Mouse (Mus musculus) natural killer cell, adult 2 months (primary cell): ENCODE measurements at regions not wholly inside any gene's neighbourhood (a gene's known extent, or its start where the extent isn't known, plus 50 kb on each side); places are given as distances from the start of the nearest gene placed in this dataset.

Source experiments
- DNase-seq, 2 experiments: peaks; one replicate each; pipeline ENCODE4 v3.0.0; 2022; ENCODE audit warnings: low spot score in 2 of 2

DNA sequence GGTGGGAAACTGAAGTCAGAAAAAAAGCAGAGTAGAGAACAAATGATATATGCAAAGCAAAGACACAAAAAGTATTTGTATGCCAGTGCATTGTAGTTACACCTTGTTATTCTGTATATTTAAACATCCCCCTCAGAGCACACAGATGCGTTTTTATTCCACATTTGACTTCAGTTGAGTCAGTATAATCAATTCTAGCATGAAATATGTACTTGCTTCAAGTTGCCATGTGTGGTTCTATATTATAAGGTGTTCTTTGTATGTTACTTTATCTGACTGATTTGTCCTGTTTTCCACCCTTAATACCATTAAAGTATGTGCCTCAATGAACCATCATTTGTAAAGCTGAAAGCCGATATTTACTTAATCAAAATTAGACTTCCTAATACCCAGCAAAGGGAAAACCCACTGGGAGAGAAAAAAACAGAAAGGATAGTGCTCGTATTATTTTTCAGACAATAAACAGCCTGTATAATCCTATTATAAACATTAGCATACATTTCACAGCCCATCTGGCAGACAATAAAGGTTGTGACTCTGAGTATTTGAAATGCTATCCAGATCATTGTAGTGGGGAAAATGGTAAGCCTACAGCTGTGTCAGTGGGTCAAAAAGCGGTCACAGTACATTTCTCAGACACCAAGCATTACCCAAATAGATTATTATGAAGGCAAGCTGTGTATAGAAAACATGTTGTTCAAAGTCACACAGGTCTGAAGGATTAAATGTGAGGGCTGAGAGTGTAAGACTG lies 189.1 kb upstream of the Bmp2 start:
- no peak for DNase-seq

DNA sequence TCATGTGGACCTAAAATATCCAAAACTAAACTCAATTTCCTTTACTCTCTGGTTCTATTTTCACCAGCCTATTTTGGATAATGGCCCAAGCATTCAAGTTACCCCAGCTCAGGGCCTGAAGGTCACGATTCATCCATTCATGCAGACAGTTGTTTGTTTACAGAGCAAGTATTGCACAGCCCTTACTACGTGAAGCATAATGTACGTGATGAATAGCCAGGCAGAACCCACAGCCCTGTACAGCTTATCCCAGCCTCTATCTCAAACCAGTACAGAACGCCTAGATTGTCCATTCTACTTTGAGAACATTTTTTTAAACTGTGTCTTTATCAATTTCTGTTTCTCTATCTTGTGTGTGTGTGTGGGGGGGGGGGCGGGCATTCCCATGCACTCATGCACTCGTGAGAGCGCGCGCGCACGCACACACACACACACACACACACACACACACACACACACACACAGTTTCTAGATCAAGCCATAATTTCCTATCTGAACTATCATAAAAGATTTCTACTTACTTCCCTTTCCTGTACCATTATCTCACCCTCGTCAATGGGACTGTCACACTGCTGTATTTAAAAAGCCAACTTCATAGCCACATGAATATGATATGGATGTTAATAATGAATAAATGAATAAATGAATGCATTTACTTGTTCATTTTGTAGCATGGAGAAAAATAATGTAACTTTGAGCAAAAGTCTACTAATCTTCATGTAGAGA lies 180.3 kb upstream of the Bmp2 start:
- DNase-seq: no peak

DNA sequence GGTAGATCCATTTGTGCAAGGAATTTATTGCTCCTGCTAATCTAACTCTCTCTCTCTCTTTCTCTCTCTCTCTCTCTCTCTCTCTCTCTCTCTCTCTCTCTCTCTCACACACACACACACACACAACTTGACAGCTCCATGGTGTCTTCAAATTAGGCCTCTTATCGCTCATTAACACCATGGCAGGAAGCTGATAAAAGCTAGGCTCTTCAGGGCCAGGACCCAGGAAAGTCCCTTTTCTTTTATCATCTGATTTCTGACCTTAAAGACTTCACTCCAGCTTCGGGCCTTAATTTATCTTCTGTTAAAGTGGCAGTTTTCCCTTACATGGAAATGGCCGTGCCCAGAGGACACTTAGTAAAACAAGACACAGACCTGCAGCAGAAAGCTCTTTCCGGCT lies 178.4 kb upstream of the Bmp2 start:
- no peak for DNase-seq

DNA sequence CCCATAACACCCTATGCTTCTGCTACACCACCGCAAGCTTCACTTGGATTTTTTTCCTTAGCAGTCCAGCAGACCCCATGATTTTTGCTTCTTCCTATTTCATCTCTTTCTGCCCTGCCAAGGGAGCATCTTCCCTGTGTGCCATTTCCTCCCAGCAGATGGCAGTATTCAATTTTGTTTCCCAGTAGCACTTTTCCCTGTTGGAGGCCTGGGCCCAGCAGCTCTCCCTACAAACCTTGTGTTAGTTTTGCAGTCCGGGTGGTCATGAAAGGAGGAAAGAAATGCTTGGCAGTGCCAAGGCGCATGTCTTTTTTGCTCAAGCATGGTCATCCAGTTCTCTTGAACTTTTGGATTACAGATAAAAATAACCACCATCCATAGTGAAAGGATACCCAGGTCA lies 170.9 kb upstream of the Bmp2 start:
- DNase-seq: no peak

DNA sequence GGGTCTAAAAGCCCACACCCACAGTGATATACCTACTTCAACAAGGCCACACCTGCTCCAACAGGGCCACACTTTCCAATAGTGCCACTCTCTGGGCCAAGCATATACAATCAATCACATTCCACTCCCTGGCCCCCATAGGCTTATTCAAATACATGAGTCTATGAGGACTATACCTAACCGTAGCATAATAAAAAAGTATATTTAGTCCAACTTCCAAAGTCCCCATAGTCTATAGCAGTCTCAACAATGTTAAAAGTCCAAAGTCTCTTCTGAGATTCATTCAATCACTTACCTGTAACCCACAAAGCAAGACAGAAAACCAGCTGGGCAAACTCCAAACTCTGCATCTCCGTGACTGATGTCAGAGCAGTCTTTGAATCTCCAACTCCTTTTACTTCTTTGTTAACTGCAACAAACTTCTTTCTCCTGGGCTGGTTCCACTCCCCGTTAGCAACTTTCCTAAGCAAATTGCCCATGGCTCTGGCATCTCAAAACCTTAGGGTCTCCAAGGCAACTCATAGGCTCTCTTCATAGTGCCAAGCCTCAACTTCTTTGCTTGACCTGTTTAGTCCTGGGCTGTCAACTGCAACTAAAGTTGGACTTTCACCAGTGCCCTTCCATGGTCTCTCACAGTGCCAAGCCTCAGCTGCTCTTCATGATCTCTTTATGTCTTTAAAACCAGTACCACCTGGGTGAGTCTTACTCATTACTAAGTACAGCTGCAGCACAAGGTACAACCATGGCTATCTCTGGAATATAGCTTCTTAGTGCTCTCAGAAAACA lies 168.6 kb upstream of the Bmp2 start:
- DNase-seq: no peak

DNA sequence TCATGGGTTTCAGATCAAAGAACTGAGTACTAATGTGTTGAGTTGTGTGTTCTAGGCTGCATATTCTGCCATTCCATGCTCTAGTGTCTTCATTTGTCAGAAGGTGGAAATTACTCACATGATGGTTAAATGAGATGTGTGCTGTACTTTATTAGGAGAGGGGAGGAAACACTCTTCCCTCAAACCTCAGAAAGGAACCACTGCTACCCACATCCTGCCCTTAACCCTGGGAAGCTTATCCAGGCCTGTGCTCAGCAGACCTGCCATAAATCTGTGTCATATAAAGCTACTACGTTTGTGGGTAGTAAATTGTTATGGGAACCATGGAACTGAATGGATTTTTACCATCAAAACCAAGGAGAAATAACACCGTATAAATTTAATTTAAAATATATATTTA lies 166.7 kb upstream of the Bmp2 start:
- DNase-seq: no peak

DNA sequence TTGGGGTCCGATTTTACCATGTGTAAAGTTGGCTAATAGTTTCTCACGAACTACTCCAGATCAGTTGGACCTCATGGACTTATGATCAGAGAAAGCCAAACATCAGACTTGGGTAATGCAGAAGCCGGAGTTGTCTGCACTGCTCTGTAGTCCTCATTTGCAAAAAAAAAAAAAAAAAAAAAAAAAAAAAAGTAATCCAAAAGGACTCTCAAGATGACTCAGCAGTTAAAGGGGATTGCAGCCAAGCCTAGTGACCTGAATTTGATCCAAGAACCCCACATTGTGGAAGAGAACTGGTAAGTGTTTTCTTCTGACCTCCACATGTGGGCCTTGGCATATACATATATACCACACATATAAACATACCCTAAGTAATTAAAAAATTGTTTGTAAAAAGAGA lies 164.6 kb upstream of the Bmp2 start:
- no peak for DNase-seq

DNA sequence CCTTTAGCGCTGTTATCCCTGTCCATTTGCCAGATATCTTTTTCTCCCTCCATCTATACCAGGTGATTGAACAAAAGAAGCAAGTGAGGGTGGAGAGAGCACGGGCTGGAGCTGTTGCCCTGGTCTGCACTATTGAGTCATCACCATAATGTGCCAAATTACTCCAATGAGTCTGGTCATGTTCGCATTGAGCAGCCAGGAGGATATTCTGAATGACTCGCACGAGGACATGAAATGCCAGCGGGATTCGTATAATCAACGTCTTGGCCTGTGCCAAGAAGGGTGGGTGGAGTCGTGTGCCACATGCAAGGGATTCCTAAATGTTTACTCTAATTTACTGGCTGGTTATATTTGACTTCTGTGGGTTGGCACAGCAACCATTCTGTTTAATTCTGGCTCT lies 159.7 kb upstream of the Bmp2 start:
- no peak for DNase-seq

DNA sequence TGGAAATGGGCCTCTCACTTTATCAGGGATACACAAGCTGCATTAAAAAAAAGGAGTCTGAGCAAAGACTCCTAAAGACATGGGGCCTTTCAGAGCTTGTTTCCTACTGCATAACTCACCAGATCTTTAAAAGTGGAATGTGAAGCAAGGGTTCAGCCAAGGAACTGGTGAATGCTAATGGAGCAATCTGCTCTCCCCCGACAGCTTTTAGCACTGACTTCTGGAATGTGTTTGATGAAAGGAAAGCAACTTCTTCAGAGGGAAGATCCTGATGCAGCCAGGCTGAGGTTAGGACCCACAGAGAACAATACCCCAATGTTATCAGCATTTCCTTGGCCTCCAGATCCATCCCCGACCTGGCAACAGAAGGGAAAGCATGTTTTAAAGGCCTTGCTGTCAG lies 154.4 kb upstream of the Bmp2 start:
- DNase-seq: no peak

DNA sequence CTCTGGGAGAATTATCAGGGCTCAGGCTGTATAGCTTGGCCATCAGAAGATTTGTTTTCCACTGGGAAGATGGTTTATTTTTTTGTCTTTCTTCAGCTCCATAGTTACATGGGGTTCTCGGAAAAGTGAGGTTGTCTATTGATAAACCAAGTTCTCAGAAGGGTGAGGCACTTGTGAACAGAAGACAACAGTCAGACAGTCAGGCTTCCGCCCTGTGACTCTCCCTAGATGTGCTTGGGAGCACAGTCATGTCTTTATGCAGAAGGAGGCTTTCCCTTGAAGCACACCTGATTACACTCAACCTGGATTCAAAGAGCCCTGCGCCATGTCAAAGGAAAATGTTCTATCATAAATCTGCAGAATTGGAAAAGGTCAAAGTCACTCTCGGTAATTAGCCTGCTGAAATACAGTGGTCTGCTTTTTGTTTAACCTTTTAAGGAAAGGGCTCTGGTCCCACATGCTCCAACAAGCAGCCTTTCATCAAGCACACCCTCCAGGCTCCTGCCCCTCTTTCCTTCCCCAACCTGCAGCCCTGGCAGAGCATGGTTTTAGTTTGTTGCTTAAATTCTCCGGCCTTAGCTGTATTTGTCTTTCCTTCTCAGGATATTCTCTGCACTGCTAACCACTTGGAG lies 152.8 kb upstream of the Bmp2 start:
- no peak for DNase-seq

DNA sequence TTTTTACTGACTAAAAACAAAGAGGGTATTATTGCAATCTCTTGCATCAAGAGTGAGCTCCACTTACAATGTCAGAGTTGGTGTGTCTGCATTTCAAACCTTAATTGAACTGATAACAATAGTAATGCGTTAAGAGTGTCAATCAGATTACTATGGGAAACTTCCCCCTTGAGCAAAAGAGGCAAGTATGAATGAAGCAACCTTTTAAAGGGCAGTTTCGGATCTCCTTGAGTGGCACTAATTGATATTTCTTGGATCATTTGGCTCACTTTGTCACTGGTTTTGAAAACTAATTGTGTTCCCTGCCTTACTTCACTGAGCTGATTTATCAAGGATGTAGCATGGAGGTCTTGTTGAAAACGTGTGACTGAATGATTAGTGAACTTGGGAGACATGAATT lies 151.0 kb upstream of the Bmp2 start:
- no peak for DNase-seq

DNA sequence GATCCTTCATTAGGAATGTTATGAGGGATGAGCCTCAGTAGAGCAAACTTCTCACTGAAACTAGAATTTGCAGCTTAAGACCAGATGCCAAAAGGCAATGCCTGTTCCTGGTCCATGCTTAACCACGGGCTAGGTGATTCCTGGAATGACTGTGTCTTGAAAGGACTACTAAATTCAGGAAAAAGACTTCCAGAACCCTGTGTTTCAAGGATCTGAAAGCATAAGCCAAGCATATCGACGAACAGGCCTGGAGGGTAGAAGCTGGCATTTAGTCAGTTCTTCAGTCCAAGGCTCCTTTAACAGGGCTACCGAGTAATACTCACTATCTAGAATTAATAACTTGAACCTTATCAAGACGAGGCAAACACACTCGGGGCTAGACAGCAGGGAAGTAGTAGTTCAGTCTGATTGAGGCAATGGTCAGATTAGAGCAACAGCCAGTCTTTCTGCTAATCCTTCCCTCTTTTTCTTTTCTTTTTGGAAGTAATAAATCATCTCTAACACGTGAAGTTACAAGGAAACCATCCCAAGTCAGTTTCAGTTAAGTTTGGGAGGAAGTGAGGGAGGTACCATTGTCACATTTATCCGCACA lies 134.9 kb upstream of the Bmp2 start:
- no peak for DNase-seq

DNA sequence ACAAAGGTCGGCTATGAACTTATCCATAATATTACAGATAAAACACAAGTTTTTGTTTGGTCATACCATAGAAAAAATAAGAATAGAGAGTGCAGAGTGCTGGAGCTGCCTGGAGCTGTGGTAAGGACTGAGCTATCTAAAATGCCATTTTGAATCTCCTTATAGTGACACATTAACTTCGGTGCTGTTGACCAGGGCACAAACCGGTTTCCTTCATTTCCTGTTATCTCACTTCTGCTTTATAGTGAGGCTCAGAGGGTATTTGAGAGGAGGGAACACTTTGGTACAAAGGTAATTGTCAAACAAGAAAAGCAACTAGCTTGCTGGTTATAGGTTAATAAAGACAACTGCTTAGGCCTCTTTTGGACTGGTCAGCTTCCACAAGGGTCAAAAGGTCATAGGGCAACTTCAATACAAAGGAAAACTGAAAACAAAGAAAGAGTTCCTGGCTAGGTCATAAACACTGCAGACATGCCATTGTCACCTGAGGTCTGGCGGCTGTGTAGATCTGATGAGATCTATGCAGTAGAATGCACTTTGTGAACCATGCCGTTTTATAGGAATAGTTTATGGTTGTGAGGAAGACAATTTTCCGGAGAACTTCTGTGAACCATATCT lies 132.2 kb upstream of the Bmp2 start:
- DNase-seq: no peak

DNA sequence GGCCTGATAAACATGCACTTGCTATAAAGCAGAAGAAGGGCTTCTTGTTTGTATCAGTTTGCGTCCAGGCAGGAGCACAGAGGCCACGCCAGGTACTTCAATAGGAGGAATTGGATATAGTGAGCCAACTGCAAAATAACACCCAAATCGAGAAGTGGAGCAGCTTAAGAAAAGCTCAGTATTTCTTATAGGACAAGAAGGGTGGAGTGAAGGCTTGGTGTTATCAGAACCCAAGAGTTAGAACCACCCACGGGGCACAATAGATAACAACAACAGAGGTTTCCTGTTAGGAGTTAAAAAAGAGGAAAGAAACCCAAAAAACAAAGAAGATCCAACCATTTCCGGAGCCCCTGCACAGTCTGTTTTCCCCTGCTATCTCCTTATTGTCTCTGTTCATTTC lies 126.4 kb upstream of the Bmp2 start:
- DNase-seq: no peak

DNA sequence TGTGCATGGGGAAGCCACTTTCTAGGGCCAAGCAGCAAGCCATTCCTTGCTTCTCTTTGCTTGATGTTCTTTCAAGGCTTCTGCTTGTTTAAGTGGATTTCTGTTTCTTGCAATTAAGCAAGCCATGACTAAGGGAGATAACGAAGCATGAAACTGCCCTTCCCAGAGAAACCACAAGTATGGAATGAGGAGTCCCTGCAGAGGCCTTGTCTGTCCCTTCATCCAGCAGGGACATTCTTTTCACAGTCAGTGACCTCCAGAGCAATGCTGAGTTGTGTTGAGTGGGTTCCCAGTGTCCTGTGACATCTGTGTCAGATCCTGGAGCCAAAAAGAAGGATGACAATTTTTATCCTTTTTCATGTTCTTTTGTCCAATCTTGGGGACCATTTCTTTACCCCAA lies 124.9 kb upstream of the Bmp2 start:
- no peak for DNase-seq

DNA sequence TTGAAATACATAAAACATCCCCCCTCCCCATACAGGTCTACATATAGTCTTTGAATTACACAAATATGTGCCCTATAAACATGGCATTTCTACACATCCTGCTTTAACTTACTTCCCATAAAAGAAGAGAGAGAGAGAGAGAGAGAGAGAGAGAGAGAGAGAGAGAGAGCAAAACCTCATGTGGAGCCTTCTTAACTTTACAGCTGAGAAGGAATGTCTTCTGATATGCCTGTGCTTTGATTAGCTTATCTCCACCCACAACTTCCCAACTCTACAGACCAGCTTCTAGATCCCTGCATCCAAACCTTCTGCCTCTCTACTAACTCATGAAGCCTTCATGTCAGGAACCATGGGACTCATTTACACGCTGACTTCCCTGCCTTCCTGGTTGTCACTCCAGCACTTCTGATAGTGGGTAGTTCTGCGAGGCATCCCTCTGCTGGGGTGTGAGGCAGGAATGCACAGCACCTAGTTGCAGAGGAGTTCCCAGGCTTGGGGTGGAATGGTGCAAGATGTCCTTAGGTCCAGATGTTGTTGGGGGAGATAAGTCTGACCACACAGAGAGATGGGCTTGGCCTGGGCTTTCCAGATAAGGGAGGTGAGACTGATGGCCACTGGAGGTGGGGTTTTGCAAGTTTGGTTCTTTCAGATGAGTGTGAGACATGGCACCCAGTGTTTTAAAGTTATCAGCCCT lies 122.4 kb upstream of the Bmp2 start:
- DNase-seq: no peak

DNA sequence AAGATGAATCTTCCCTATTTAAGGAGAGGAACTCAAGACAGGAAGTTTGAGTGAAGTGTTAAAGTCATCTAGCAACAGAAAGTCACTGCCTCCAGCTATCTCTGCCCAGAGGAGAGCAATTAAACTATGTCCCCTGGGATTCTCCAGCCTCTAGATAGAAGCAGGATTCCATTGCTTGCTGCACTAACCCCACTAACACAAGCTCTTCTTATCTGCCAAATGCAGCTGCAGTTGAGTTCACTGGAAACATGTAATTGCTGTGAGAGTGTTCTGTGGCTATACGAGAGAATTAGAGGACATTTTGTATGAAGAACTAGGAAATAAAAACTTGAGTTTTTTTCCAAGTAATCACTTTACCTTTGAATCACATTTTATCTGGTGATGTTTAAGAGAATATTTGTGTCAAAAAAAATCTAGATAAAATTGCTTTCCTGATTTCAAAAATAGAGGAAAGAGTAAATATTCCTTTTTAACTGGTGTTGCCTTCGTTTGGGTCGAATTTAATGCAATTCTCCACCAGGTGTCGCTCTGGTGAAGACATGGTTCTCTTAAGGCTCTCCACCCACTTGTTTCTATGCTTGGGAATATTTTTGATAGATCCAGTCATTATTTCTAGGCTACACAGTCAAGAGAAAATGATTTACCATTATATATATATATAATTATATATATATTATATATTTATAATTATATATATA lies 121.1 kb upstream of the Bmp2 start:
- no peak for DNase-seq

DNA sequence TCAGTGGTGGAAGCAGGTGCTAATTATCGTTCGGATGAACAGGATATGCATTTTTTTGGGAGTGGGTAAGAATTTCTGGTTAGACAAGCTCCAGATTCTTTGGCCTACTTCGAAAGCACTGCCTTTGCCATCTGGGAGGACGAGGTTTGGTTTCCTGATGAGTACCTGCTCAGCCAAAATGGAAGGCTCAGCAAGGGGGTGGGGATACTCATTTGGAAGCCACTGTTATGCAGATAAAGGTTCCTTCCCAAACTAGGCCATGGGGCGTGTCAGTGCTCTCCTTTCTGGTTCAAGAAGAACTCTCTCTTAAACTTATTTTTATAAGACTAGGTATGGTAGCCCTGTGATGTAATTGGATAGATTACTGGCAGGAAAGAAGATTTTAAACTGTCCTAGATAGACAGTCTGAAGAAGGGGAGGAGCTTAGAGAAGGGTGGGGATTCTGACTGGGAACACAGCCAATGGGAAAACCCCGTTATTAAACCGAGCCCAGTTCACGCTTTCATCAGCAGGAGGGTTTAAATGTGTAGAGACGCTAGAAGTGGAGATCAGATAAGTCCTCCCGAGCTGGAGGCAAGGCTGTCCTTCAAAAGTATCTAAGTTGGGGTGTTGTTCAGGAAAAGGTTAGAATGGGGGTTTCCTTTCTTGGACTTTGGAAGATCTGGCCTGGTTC lies 119.7 kb upstream of the Bmp2 start:
- DNase-seq: no peak

DNA sequence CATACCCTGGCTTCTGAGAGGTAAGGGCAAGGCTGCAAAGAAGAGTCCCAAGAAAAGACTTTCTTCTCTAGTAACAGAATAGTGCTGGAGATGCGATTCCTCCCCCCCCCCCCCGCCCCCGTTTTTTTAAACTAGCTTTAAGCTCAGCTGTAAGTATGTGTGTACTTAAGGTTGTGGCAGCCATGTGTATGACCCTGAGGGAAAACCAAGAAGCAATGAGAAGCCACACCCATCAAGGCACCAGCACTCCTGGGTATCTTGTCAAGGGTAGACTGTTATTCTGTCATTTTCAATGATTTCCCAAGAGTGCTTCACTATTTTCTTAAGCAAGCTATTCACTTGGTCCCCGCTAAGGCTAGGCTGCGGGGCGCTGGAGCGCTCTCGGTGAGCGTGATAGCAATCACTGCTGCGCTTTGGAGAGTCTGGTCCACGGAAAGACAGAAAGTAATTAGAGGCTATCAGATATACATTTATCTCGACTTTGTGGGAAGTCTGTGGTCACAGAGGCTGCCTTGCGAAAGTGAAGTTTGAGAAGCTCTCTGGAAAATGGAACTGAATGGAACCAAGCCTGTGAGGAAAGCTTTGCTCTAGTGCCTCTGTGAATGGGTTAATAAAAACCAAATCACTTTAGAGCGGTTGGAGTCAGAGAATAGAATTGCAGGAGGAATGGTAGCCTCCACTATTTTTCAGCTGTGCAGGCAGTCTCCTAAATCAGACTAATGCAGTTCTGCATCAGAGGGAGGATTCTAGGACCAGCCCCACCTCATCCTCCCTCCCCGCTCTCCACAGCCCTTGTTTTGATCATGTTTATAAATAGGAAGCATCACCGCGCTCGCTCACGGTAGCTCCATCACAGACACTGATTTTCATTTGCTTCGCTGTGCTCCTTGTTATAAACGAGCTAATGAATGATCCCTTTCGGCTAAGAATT lies 114.8 kb upstream of the Bmp2 start:
- no peak for DNase-seq
